19 mouse cellular contexts compared by ENCODE assay signal in the genomic region with DNA sequence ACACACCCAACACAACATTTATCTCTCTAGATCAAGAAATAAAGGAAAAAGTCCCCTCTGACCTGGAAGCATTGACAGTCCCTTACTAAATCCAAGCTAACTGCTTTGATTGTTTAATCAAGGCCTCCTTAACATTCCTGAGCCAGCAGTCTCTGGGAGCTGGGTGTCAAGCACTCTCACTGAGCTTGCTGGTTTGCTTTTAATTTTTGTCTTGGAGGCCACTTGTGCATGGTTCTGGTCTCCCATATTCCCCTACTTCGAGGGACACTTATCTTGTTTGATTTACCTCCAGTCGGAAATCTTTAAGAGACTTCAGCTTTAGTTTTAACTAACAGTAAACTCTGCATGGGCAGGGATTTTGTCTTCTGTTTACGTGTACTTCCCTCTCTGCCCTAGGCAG. TPM values are rescaled to one million over a fixed set of nuclear protein-coding genes. Genes with fewer than 3 reads are reported as not detected.
"Had no signal": no experiment of that assay in that cellular context is flagged by ENCODE, and none has a peak within 500 bp of the region (broad histone marks: within the 10 kb centered on the region; RNA-seq: fewer than 3 reads in every experiment).

No protein-coding gene starts in this region.

- H3K36me3 ChIP-seq: intestine, embryonic 15.5 days; liver, embryonic 13.5 days; midbrain, embryonic 10.5 days; midbrain, embryonic 13.5 days; neural tube, embryonic 13.5 days; stomach, embryonic 15.5 days had no signal

- H3K9me3 ChIP-seq: intestine, embryonic 15.5 days; liver, embryonic 13.5 days; midbrain, embryonic 10.5 days; midbrain, embryonic 13.5 days; neural tube, embryonic 13.5 days; stomach, embryonic 15.5 days had no signal

- H3K4me1 ChIP-seq: intestine, embryonic 15.5 days; megakaryocyte, embryonic 14.5 days; midbrain, embryonic 10.5 days; midbrain, embryonic 13.5 days; neural tube, embryonic 13.5 days; stomach, embryonic 15.5 days had no signal

- DNase-seq: kidney, adult 18-20 months; kidney, adult 9 months; kidney, postnatal 25 days; layer of hippocampus, adult 9-11 months; liver, embryonic 13.5 days; retina, postnatal 1 day; right cerebral cortex, postnatal 25 days; spleen, adult 18-20 months; thymus, postnatal 25 days had no signal

- ATAC-seq: intestine, embryonic 15.5 days; midbrain, embryonic 13.5 days; midbrain, embryonic 16.5 days had no signal

- H3K9ac ChIP-seq: intestine, embryonic 15.5 days; liver, embryonic 13.5 days; midbrain, embryonic 13.5 days; neural tube, embryonic 13.5 days; stomach, embryonic 15.5 days had no signal

- H3K27ac ChIP-seq: intestine, embryonic 15.5 days; layer of hippocampus, adult 2 months; liver, embryonic 13.5 days; midbrain, embryonic 10.5 days; midbrain, embryonic 13.5 days; neural tube, embryonic 13.5 days; stomach, embryonic 15.5 days had no signal

- H3K4me3 ChIP-seq: intestine, embryonic 15.5 days; layer of hippocampus, adult 2 months; liver, embryonic 13.5 days; megakaryocyte, embryonic 14.5 days; midbrain, embryonic 10.5 days; midbrain, embryonic 13.5 days; myocyte; neural tube, embryonic 13.5 days; stomach, embryonic 15.5 days had no signal

- H3K27me3 ChIP-seq: intestine, embryonic 15.5 days; liver, embryonic 13.5 days; midbrain, embryonic 13.5 days; neural tube, embryonic 13.5 days; stomach, embryonic 15.5 days had no signal

- H3K4me2 ChIP-seq: intestine, embryonic 15.5 days; liver, embryonic 13.5 days; midbrain, embryonic 13.5 days; neural tube, embryonic 13.5 days; stomach, embryonic 15.5 days had no signal

RNA-seq across cellular contexts. Expression of a gene that starts 4.9 kb away (rescaled TPM):
- total RNA-seq: layer of hippocampus, postnatal 25 days had no signal
